Mouse (Mus musculus) macrophage (primary cell): Measurements from ENCODE around the gene Degs2. TPM values are rescaled to one million over a fixed set of nuclear protein-coding genes. Genes with fewer than 3 reads are reported as not detected.

Experiments used
- H3K27ac ChIP-seq: fragments of 350-480 bp; formaldehyde crosslinking; 2 replicates; pipeline ENCODE4 v1.9.0; 2021
- H3K36me3 ChIP-seq: fragments of 350-480 bp; formaldehyde crosslinking; 2 replicates; pipeline ENCODE4 v1.9.0; 2021; ENCODE audit errors: inconsistent target
- H3K4me3 ChIP-seq: fragments of 350-480 bp; formaldehyde crosslinking; 2 replicates; pipeline ENCODE4 v1.9.0; 2021; ENCODE audit errors: inconsistent target
- H3K79me2 ChIP-seq: fragments of 350-480 bp; formaldehyde crosslinking; 2 replicates; pipeline ENCODE4 v1.9.0; 2021; ENCODE audit errors: inconsistent target
- WGBS: methylation state at CpG from one replicate; pipeline ENCODE4 v1.1.7; 2026; ENCODE audit warnings: inconsistent platforms; ENCODE audit not compliant: missing documents; 5-methylcytosine and 5-hydroxymethylcytosine counted together
- polyA plus RNA-seq: library from polyadenylated mRNA; stranded (reverse); fragments of 250-400 nt; gene quantifications from 3 replicates; pipeline ENCODE4 v1.2.4, GENCODE M21; 2018; ENCODE audit warnings: inconsistent platforms

Degs2 gene
- polyA plus RNA-seq, 1 experiment from 2014 or later = not detected

- WGBS = 67% methylated on average over 4 of the region's 4 CpGs
- H3K4me3 ChIP-seq = no peak overlapping the region
- no peak overlapping the region for H3K27ac ChIP-seq
- no peaks in the 10 kb centered on the region for H3K79me2 ChIP-seq
- H3K36me3 ChIP-seq = no peaks in the 10 kb centered on the region
Observed at GRCm38 (mm10) chr12:108712481-108712880, 10.4 kb upstream of the Degs2 start.

GRCm38 (mm10) chr12:108710861-108711615 is 8.9 kb upstream of the Degs2 start:
- Histone ChIP-seq H3K4me3 (no peak overlapping the region), H3K36me3 (no peaks in the 10 kb centered on the region), H3K27ac (no peak overlapping the region), H3K79me2 (no peaks in the 10 kb centered on the region)
- 93% methylated on average over 9 of the region's 9 CpGs for WGBS

GRCm38 (mm10) chr12:108709964-108710765 is 8.1 kb upstream of the Degs2 start:
- H3K79me2 ChIP-seq = no peaks in the 10 kb centered on the region
- 89% methylated on average over 6 of the region's 6 CpGs for WGBS

GRCm38 (mm10) chr12:108709386-108709785 is 7.3 kb upstream of the Degs2 start:
- no peak overlapping the region for H3K4me3 ChIP-seq
- no peak overlapping the region for H3K27ac ChIP-seq
- no peaks in the 10 kb centered on the region for H3K79me2 ChIP-seq
- 95% methylated on average over 6 of the region's 6 CpGs for WGBS
- H3K36me3 ChIP-seq = no peaks in the 10 kb centered on the region

More at GRCm38 (mm10) chr12:108709964-108710765, 8.1 kb upstream of the Degs2 start:
- no peak overlapping the region for H3K27ac ChIP-seq
- no peak overlapping the region for H3K4me3 ChIP-seq
- no peaks in the 10 kb centered on the region for H3K36me3 ChIP-seq

GRCm38 (mm10) chr12:108706129-108706528 is 4.0 kb upstream of the Degs2 start:
- Histone ChIP-seq H3K36me3 (no peaks in the 10 kb centered on the region), H3K79me2 (no peaks in the 10 kb centered on the region), H3K4me3 (no peak overlapping the region), H3K27ac (no peak overlapping the region)
- WGBS = 51% methylated on average over 7 of the region's 7 CpGs

GRCm38 (mm10) chr12:108705486-108705885 is 3.4 kb upstream of the Degs2 start:
- Histone ChIP-seq H3K4me3 (no peak overlapping the region), H3K36me3 (no peaks in the 10 kb centered on the region), H3K27ac (no peak overlapping the region), H3K79me2 (no peaks in the 10 kb centered on the region)
- WGBS = 98% methylated on average over 6 of the region's 6 CpGs

GRCm38 (mm10) chr12:108701221-108701620 is 894 bp downstream of the Degs2 start:
- Histone ChIP-seq H3K27ac (no peak overlapping the region), H3K79me2 (no peaks in the 10 kb centered on the region), H3K36me3 (no peaks in the 10 kb centered on the region), H3K4me3 (no peak overlapping the region)
- no CpG with 5 or more reads among the region's 2 CpGs for WGBS

- H3K79me2 ChIP-seq = no peaks in the 10 kb centered on the region
- H3K27ac ChIP-seq = no peak overlapping the region
- H3K4me3 ChIP-seq = no peak overlapping the region
- H3K36me3 ChIP-seq = no peaks in the 10 kb centered on the region
- 10% methylated on average over 5 of the region's 5 CpGs for WGBS
Observed at GRCm38 (mm10) chr12:108700037-108700436, 2.1 kb downstream of the Degs2 start.

GRCm38 (mm10) chr12:108699576-108699975 is 2.5 kb downstream of the Degs2 start:
- 90% methylated on average over 10 of the region's 10 CpGs for WGBS

GRCm38 (mm10) chr12:108698697-108699471 is 3.2 kb downstream of the Degs2 start:
- Histone ChIP-seq H3K4me3 (no peak overlapping the region), H3K27ac (no peak overlapping the region), H3K36me3 (no peaks in the 10 kb centered on the region), H3K79me2 (no peaks in the 10 kb centered on the region)
- WGBS = 93% methylated on average over 11 of the region's 11 CpGs

More at GRCm38 (mm10) chr12:108699576-108699975, 2.5 kb downstream of the Degs2 start:
- Histone ChIP-seq H3K27ac (no peak overlapping the region), H3K36me3 (no peaks in the 10 kb centered on the region), H3K4me3 (no peak overlapping the region), H3K79me2 (no peaks in the 10 kb centered on the region)

- 94% methylated on average over 1 of the region's 1 CpGs for WGBS
Observed at GRCm38 (mm10) chr12:108694223-108694622, 7.9 kb downstream of the Degs2 start.

GRCm38 (mm10) chr12:108693592-108693991 is 8.5 kb downstream of the Degs2 start:
- 94% methylated on average over 2 of the region's 2 CpGs for WGBS
- H3K4me3 ChIP-seq = no peak overlapping the region
- no peak overlapping the region for H3K27ac ChIP-seq
- no peaks in the 10 kb centered on the region for H3K79me2 ChIP-seq
- H3K36me3 ChIP-seq = no peaks in the 10 kb centered on the region

More at GRCm38 (mm10) chr12:108694223-108694622, 7.9 kb downstream of the Degs2 start:
- Histone ChIP-seq H3K27ac (no peak overlapping the region), H3K79me2 (no peaks in the 10 kb centered on the region), H3K4me3 (no peak overlapping the region), H3K36me3 (no peaks in the 10 kb centered on the region)

GRCm38 (mm10) chr12:108690529-108690928 is 11.6 kb downstream of the Degs2 start:
- Histone ChIP-seq H3K79me2 (no peaks in the 10 kb centered on the region), H3K36me3 (peaks cover 27% of the 10 kb centered on the region)

GRCm38 (mm10) chr12:108689167-108689566 is 12.9 kb downstream of the Degs2 start:
- no peak overlapping the region for H3K4me3 ChIP-seq
- peaks cover 39% of the 10 kb centered on the region for H3K36me3 ChIP-seq
- H3K27ac ChIP-seq = no peak overlapping the region
- 95% methylated on average over 9 of the region's 9 CpGs for WGBS
- no peaks in the 10 kb centered on the region for H3K79me2 ChIP-seq

More at GRCm38 (mm10) chr12:108690529-108690928, 11.6 kb downstream of the Degs2 start:
- H3K4me3 ChIP-seq = no peak overlapping the region
- 56% methylated on average over 9 of the region's 9 CpGs for WGBS
- no peak overlapping the region for H3K27ac ChIP-seq
